Mouse (Mus musculus) G1E (cell line): ENCODE data around the gene Akap7.

Experiments used
- CTCF ChIP-seq: IDR thresholded peaks from 2 replicates; pipeline ENCODE4 v1.5.1; 2012; ENCODE audit warnings: low read depth, low read length, inconsistent platforms, mixed read lengths
- GATA1 ChIP-seq: IDR thresholded peaks from 2 replicates; pipeline ENCODE4 v1.6.1; 2012; ENCODE audit warnings: borderline replicate concordance, low read length, inconsistent platforms, mixed read lengths
- POLR2AphosphoS5 ChIP-seq: IDR thresholded peaks from 2 replicates; pipeline ENCODE4 v1.6.1; 2012; ENCODE audit warnings: low read depth, low read length, inconsistent platforms; ENCODE audit not compliant: insufficient replicate concordance
- TAL1 ChIP-seq: conservative IDR thresholded peaks from 2 replicates; pipeline ENCODE4 v1.6.1; 2012; ENCODE audit warnings: low read depth, low read length, inconsistent platforms, mixed read lengths

- TF ChIP-seq CTCF (no peak), GATA1 (no peak), TAL1 (no peak), POLR2AphosphoS5 (no peak)
These were observed 50.2 kb downstream of the Akap7 start for GRCm38 (mm10) chr10:25257466-25257865.
